ENCODE assay signal across 18 mouse cellular contexts in genomic region chrX:75376815-75377214, GRCm38 (mm10). TPM values are rescaled to one million over a fixed set of nuclear protein-coding genes. Genes with fewer than 3 reads are reported as not detected.
"Had no signal": no experiment of that assay in that cellular context is flagged by ENCODE, and none has a peak within 500 bp of the region (broad histone marks: within the 10 kb centered on the region; RNA-seq: fewer than 3 reads in every experiment).

No protein-coding gene starts in this region.

- H3K4me2 ChIP-seq: intestine, embryonic 15.5 days; liver, embryonic 11.5 days; lung, embryonic 14.5 days; midbrain, embryonic 11.5 days; neural tube, embryonic 13.5 days had no signal

- H3K4me3 ChIP-seq: intestine, embryonic 15.5 days; megakaryocyte, embryonic 14.5 days; neural tube, embryonic 13.5 days had no signal

- H3K4me1 ChIP-seq: intestine, embryonic 15.5 days; neural tube, embryonic 13.5 days had no signal

- H3K9ac ChIP-seq: intestine, embryonic 15.5 days; lung, embryonic 14.5 days; neural tube, embryonic 13.5 days had no signal

- DNase-seq: kidney, adult 11 months; kidney, adult 8-10 months; kidney, postnatal 14 days; kidney, postnatal 4 days; lung, embryonic 14.5 days; midbrain, embryonic 14.5 days; thymus, adult 2 months; thymus, postnatal 14 days; thymus, postnatal 4 days had no signal

- ATAC-seq: intestine, embryonic 15.5 days; lung, postnatal 0 days had no signal

- H3K36me3 ChIP-seq: intestine, embryonic 15.5 days; neural tube, embryonic 13.5 days had no signal

- H3K9me3 ChIP-seq: intestine, embryonic 15.5 days; megakaryocyte, embryonic 14.5 days; neural tube, embryonic 13.5 days had no signal

- H3K27me3 ChIP-seq: intestine, embryonic 15.5 days; megakaryocyte, embryonic 14.5 days; neural tube, embryonic 13.5 days had no signal

- H3K27ac ChIP-seq: intestine, embryonic 15.5 days; macrophage; neural tube, embryonic 13.5 days; stomach, postnatal 0 days had no signal

RNA-seq across cellular contexts. Expression of gene Cmc4, which starts 39.6 kb away (rescaled TPM):
- polyA plus RNA-seq: small intestine, adult 2 months had no signal
